Mouse (Mus musculus) left cerebral cortex, adult 18-20 months (tissue): Measurements from ENCODE around the gene P2ry4. TPM values are rescaled to one million over a fixed set of nuclear protein-coding genes. Genes with fewer than 3 reads are reported as not detected.
A peak's percentile ranks its signal among the peaks of the same experiment; 100 is the strongest.

ENCODE experiments used
- DNase-seq, 2 experiments: peaks; one replicate each; pipeline ENCODE4 v3.0.0; 2021 to 2022; ENCODE audit warnings: low spot score in 2 of 2, mixed read lengths in 1 of 2
- long read RNA-seq, 2 experiments: library from polyadenylated mRNA; stranded (forward); transcript quantifications; one replicate each; pipeline ENCODE4 v2.0.0; 2021
- total RNA-seq, 2 experiments: library from RNA; stranded (reverse); gene quantifications; 2 replicates each; pipeline ENCODE4 v1.2.3; 2021

The P2ry4 gene
- total RNA-seq: not detected
- long read RNA-seq, experiment 1: 0 reads
- long read RNA-seq, experiment 2: 0 reads

DNA sequence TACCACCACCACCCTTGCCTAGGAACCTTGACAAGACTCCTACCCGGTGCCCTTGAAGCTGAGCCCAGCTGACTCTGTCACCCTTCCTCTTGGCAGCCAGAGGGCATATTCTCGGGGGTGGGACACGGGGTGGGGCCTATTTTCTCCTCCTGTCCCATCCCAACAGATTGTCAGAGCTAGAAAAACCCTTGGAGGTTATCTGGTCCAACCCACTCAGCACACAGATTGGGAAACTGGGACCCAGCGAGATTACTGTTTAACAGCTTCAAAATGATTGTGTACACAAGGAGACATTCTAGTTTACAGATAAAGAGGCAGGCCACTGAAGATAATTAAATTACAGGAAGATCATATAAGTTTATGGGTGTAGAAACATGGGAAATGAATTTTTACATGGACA lies at the start of gene P2ry4:
Gene P2ry4 (minus strand): TSS at position 79 of the 400 bp plus-strand sequence.
- no peak for DNase-seq

DNA sequence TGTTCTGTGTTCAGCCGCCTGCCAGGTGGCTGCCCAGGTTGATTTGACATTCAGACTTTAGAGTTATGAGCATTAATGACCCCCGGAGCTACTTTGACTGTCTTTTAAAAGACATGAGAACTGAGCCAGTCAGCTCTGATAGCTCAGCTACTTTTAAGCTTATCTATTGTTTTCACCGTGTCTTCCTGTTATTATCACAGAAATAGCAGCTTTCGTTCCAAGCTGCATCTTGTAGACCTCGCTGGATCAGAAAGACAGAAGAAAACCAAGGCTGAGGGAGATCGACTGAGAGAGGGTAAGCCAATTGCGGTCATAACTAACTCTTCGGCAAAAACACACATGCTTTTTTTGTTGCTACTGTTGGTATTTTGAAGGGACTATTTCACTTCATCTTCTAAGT lies 43.8 kb upstream of the P2ry4 start:
- DNase-seq: no peak

DNA sequence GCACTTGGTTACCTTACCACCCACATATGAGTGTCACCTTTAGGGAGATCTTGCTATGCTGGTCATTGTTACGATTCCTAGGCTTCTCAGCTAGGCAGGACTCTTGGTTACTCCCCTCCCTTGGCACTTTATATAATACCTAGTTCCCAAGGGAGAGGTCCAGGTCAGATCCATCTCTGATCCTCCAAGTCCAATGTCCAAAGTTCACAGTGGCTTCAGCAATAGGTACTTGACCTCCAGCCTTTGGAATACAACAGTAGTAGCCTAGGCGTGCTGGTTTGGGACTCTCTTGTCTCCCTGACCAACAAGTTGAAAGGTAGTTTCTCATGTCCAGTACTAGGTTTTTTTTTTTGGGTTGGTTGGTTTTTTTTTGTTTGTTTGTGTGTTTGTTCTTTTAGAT lies 34.4 kb upstream of the P2ry4 start:
- no peak for DNase-seq

DNA sequence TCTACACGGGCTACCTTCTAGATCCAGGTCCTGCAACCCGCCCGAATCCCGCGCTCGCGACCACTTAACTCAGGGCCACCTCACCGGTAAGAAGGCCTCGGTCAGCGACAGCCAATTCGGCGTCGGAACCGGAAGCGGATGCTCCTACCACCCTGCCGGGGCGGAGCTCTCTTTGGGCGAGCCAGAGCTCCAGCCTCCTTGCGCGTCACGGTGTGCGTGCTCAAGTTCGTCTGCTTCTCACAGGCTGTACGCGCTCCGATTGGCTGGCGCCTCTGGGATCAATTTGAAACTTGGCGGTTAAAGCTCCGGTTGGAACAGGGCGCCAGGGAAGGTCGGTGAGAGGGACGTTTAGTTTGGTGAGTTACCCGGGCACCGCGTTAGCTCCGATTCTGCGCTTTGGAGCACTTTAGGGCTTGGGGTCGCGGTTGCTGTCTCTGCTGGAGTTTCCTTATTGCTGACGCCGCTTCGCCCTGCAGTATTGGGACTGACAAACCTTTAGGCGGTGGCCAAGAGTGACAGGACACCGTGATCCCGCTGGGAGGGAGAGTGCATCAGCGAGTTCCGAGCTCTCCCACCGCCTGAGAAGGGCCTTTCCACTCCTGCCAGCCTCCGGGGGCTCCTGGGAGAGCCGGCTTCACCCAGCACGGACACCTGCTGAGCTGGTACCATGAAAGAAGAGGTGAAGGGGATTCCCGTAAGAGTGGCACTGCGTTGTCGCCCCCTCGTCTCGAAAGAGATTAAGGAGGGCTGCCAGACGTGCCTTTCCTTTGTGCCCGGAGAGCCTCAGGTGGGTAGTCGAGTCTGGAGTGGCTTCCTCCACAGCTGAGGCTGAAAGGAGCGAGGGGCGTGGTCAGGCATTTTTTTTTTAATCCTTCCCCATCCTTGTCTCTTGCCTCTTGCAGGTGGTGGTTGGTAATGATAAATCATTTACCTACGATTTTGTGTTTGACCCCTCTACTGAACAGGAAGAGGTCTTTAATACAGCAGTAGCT lies 31.4 kb upstream of the P2ry4 start, which contains the start of gene Pdzd11:
Gene Pdzd11 (minus strand): TSS at position 767 of the 992 bp plus-strand sequence.
- peak; percentile 81 to 87 for DNase-seq

DNA sequence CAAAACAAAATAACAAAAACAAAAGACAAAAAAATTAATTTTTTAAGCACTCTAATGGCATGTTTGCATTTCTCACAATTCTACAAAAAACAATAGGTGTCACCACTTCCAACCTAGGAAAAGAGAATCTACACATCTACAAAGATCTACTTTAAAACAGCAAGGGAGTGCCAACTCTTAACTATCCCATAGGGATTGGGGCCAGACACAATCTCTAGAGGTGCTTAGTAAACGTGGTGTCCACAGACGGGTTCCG lies 30.8 kb upstream of the P2ry4 start, which contains the start of gene Kif4:
Gene Kif4 (plus strand): TSS at position 192 of the 256 bp plus-strand sequence.
- DNase-seq: no peak

DNA sequence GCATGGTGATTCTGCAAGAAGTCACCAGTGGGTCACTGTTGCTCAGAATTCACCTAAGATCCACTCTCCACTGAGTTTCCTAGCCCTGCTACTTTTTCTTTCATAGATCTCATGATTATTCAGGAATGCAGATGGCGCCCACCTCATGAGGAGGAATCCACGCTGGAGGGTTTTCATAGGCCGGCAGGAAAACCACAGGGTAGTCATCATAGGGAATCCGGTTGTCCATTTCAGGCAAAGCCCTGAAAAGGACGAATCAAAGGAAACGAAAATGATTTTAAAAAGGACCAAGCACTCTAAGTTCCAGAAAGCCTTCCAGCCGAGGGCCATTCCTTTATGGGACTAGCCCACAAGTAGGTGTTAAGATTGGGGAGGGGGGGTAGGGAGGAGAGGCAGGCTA lies 30.5 kb upstream of the P2ry4 start:
- DNase-seq: no peak

DNA sequence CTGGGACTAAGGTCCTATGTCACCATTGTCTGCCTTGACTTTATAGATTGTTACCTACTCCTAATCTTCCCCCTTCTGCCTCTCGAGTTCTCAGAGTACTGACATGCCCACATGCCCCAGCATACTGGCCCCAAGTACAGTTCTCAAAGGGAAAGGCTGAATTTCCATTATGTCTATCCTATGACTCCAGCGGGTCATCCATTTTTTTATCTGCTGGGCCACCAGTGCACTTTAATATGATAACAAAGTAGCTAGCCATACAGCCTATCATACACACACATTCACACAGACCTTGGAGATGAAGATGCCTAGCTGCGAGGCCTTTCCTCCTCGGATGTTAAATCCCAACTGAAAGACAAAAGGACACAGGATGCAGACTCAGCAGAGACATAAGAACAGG lies 29.6 kb upstream of the P2ry4 start:
- no peak for DNase-seq

DNA sequence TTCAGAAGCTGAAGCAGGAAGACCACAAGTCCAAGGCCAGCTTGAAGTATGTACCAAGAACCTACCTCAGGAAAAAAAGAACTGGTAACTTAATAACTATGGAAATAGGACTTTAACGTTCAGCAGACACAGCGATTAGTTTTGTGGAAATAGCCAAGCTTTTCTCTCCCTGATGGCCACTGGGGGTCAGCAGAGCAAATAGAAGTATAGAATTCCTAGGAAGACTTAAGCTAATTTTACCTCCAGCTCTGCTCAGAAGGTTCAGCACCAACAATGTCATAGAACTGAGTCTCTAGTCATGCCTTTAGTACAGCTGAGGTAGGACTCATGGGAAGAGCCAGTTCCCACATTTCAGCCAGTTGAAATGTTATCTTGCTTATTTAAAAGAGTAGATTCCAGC lies 26.7 kb upstream of the P2ry4 start:
- no peak for DNase-seq

DNA sequence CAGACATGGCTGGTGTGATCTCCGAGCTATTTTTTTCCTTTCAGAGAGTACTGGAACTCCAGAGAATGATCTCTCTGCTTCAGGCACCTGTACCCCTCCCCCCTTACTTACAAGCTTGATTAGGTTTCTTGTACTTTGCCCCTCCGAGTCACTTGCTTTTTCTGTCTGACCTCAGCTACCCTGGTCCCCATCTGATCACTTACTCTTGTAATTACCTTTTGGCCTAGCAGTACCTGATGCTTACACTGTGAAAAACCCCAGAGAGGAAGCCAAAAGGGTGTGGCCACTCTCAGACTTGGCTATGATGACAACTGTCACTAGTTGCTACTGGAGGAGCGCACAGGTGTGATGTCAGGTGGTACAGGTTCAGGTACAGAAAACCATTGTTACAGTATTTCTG lies 23.8 kb upstream of the P2ry4 start:
- no peak for DNase-seq

DNA sequence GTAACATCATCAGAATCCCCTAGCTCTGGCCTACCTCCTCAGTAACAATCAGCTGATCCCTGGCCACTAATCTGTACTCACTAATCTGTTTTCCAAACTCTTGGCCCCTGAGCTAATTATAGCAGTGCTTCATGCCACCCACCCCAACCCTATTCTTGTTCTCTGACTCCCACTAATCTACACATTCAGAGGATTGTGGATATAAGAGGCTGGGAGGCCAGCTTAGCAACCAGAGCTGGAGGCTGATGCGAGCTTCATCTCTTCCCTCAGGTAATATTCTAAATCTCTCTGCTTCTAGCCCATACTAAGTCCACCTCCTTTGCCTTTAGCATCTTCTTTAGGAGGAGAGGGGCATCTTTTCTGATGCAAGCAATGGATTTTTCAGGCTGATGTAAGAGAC lies 10.6 kb upstream of the P2ry4 start, which contains the start of gene Arr3:
Gene Arr3 (plus strand): TSS at position 184 of the 400 bp plus-strand sequence.
- DNase-seq: no peak

DNA sequence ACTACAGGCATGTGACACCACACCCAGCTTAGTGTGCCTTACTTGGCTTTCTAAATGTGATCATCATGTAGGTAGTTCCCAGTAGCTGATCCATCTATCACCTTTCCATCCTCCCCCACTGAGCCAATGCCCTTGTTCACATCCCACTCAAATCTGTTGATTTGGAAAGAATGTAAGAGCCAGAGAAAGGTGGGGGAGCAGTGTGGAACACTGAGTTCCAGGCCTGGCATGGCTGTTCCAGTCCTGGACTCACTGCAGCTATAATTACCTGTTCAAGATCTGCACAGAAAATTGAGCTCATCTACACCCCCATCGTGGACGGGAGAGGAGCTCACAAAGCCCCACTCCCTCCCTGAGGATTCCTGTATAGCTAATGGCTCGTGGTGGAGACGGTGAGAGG lies 5.1 kb upstream of the P2ry4 start:
- peak; percentile 5 to 24 for DNase-seq

DNA sequence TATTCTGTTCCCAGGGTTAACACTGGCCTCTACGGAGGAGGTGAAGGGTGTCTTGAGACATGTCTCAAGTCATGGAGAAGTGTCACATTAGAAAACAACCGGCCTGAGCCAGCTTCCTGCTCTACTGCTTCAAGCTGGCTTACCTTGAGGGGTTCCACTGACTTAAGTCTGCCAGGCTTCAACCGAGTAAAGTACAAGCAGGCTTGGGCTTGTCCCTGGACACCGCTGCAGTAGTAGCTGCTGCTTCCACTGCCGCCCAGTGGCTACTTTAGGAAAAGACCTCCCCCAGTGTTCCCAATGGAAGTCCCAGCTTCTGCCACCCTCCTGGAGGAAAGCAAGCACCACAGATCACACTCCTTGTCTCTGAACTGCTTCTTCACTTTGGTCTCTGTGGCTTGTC lies 2.8 kb upstream of the P2ry4 start:
- peak; percentile 57 to 60 for DNase-seq

DNA sequence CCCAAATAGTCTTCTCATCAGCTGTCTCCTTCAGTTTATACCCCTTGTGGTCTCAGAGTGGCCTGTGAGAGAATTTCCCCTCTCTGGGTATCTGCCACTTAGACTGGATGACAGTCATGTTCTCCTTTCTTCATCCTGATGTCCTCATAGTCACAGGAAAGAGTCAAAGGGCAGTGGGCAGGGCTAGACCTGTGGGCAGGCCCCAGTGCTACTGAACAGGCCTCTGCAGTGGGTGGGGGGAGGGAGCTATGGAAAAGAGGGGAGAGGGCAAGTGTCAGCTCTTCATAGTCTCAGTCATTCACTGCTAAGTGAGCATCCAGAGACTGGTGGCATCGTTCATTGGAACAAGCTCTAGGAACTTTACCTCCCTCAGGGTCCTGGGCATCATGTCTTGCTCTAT lies 22.7 kb downstream of the P2ry4 start, which contains the start of gene Awat1:
Gene Awat1 (plus strand): TSS at position 301 of the 400 bp plus-strand sequence.
- DNase-seq: no peak

DNA sequence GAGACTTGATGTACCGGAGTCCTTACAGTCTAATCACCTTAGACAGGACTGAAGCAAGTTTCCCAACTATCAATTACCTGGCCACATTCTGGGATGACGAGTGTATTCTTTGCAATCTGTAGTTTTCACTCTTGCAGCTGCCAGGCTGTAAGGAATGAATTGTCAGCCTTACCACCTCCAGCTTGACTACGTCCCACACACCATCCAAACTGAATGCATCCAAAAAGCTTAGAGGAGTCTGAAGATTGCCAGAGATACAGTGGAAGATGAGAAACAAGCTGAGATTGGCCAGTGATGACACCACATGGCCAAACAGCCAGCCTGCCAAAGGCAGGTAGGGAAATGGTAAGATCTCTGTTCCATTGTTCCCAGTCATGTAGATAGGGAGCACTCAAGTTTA lies 29.0 kb downstream of the P2ry4 start:
- peak; percentile 1 to 3 for DNase-seq

DNA sequence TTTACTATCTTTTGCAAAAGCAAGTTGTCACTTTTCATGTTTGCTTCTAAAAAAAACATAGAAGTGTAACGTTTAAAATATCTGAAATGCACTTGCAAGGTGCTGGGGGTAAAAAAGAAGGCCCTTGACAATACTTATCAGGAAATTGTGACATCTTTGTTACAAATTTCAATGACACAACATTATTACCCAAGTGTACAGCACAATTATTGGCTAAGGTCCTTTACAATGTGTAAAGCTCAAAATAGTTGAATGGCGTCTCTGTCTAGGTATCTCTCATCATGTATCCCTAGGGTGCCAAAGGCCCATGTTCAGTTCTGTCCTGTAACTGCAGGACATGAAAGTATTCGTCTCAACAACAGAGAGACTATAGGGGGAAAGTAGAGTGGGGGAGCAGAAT lies 38.6 kb downstream of the P2ry4 start:
- no peak for DNase-seq

Other genes with a start within 250 kb of the P2ry4 start
- not detected for gene Otud6a, start 165.9 kb downstream of the P2ry4 start, total RNA-seq
- under 1 TPM in 1 of 2 experiments, not detected in 1; 0.21 TPM for gene Awat2, start 152.2 kb downstream of the P2ry4 start, total RNA-seq
- 10 to 100 TPM; 39.4 to 41.8 TPM for gene Igbp1, start 100.6 kb downstream of the P2ry4 start, total RNA-seq
- gene Dgat2l6, start 70.0 kb downstream of the P2ry4 start, total RNA-seq: under 1 TPM; 0.49 to 0.74 TPM
- gene Awat1, start 22.6 kb downstream of the P2ry4 start, total RNA-seq: not detected
- 1 to 10 TPM; 1.4 to 1.5 TPM for gene Arr3, start 10.6 kb upstream of the P2ry4 start, total RNA-seq
- gene Kif4, start 30.9 kb upstream of the P2ry4 start, total RNA-seq: 1 to 10 TPM in 1 of 2 experiments, under 1 TPM in 1; 0.89 to 1.0 TPM
- gene Pdzd11, start 31.7 kb upstream of the P2ry4 start, total RNA-seq: 10 to 100 TPM; 40.1 to 42.9 TPM
- gene Gdpd2, start 135.0 kb upstream of the P2ry4 start, total RNA-seq: 1 to 10 TPM; 6.9 to 7.2 TPM
- gene Dlg3, start 172.9 kb upstream of the P2ry4 start, total RNA-seq: 100 to 1,000 TPM; 136 to 140 TPM